Mouse (Mus musculus) megakaryocyte, embryonic 14.5 days (primary cell): ENCODE data around the gene Gimap9.

Experiments used
- FLI1 ChIP-seq: IDR thresholded peaks from 2 replicates; pipeline ENCODE4 v1.6.1; 2012; ENCODE audit warnings: low read length, inconsistent platforms, mixed read lengths
- GATA1 ChIP-seq: IDR thresholded peaks from 3 replicates; pipeline ENCODE4 v1.6.1; 2012; ENCODE audit warnings: mixed read lengths, low read length, inconsistent platforms, borderline replicate concordance

GRCm38 (mm10) chr6:48669446-48669969 lies 6.4 kb upstream of the Gimap9 start:
- TF ChIP-seq GATA1 (no peak), FLI1 (no peak)
